Mouse (Mus musculus): Measurements from ENCODE around the gene Usp2.
"Not testable (repeated sequence)": the region's sequence is repeated elsewhere in the genome, so short reads cannot be mapped to it uniquely, and the experiment has no call there.

Usp2 gene

GRCm38 (mm10) chr9:44093612-44094503 lies 27.0 kb downstream of the Usp2 start:
- DNase-seq (ENCODE audit: low read depth, low spot score) = no peak

- no peak for DNase-seq (ENCODE audit: low read depth, low spot score)
Observed at GRCm38 (mm10) chr9:44094737-44095136, 27.9 kb downstream of the Usp2 start.

DNA sequence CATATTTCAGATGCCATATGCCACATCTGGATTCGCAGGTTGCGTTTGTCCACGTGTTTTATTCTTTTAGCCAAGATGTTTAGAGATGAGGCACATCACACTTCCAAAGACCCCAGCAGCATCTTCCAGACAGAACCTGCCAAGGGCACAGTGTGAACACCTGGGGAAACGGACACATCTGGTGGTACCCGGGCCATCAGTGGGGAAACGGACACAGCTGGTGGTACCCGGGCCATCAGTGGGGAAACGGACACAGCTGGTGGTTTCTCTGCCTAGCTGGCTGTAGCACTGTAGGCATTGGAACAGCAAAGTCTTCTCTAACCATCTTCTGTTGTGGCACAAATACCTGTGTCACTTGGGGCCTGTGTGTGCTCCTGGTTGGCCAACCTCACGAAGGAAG lies 29.0 kb downstream of the Usp2 start:
- DNase-seq (ENCODE audit: low read depth, low spot score) = no peak

- no peak for DNase-seq (ENCODE audit: low read depth, low spot score)
Observed at GRCm38 (mm10) chr9:44096536-44096935, 29.7 kb downstream of the Usp2 start.

GRCm38 (mm10) chr9:44101490-44101889 lies 34.7 kb downstream of the Usp2 start, which contains the start of gene Mfrp:
Gene Mfrp, plus strand, starts transcription at chr9:44101729.
- DNase-seq (ENCODE audit: low read depth, low spot score) = no peak

DNA sequence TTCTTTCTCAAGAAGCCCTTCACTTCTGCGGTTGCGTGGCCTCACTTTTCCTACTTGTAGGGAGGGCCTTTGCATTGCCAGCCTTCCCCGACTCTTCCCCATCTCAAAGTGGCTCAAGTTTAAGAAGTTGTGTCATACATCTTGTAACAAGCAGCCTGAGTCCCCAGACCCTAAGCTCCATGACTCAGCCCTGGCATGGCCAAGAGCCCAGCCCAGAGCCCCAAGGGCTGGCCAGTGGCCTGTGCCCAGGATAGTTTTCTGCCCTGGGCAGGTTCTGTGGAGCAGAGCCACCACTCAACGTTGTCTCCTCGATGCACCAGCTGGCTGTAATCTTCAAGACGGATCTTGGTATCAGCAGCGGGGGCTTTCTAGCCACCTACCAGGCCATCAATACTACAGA lies 38.1 kb downstream of the Usp2 start:
- no peak for DNase-seq (ENCODE audit: low read depth, low spot score)

- no peak for DNase-seq (ENCODE audit: low read depth, low spot score)
Observed at GRCm38 (mm10) chr9:44105781-44106180, 39.0 kb downstream of the Usp2 start.

- no peak for DNase-seq (ENCODE audit: low read depth, low spot score)
Observed at GRCm38 (mm10) chr9:44106182-44106581, 39.4 kb downstream of the Usp2 start.

DNA sequence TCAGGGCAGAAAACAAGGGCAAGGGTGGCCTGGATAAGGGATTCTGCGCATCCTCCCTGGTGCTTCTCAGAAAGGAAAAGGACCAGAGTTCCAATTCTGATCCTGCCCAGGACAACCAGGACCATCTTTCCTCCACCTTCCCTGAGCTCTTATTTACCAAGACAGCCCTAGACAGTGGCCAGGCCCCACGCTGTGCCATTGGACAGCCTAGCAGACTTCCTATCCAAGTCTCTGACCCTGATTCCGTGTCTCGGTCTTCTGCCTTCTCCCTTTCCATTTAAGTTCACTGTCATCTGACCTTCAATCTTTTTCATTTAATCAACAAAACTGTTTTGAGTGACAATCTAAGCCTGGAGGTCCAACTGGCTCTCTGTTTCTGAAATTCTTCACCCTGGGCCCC lies 39.8 kb downstream of the Usp2 start:
- DNase-seq (ENCODE audit: low read depth, low spot score) = no peak

GRCm38 (mm10) chr9:44107110-44107509 lies 40.3 kb downstream of the Usp2 start, which contains the start of gene C1qtnf5:
Gene C1qtnf5, plus strand, starts transcription at chr9:44107245.
- DNase-seq (ENCODE audit: low read depth, low spot score) = no peak

- no peak for DNase-seq (ENCODE audit: low read depth, low spot score)
Observed at GRCm38 (mm10) chr9:44107557-44108179, 40.8 kb downstream of the Usp2 start.

DNA sequence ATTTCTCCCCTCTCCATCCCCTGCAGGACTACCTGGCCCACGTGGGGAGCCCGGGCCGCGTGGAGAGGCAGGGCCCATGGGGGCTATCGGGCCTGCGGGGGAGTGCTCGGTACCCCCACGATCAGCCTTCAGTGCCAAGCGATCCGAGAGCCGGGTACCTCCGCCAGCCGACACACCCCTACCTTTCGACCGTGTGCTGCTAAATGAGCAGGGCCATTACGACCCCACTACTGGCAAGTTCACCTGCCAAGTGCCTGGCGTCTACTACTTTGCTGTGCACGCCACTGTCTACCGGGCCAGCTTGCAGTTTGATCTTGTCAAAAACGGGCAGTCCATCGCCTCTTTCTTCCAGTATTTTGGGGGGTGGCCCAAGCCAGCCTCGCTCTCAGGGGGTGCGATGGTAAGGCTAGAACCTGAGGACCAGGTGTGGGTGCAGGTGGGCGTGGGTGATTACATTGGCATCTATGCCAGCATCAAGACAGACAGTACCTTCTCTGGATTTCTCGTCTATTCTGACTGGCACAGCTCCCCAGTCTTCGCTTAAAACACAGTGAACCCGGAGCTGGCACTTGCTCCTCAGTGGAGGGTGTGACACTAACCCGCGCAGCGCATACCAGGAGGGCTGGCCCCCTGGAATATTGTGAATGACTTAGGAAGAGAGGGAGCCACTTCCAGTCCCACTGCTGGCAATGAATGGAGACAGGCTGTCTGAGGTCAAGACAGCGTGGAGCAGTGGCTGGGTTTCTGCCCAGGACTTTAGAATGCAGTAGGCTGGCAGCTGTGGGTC lies 41.6 kb downstream of the Usp2 start:
- no peak for DNase-seq (ENCODE audit: low read depth, low spot score)

- DNase-seq (ENCODE audit: low read depth, low spot score) = peak; percentile 71
Observed at GRCm38 (mm10) chr9:44109360-44110095, 42.7 kb downstream of the Usp2 start.

GRCm38 (mm10) chr9:44111909-44112308 lies 45.1 kb downstream of the Usp2 start:
- DNase-seq (ENCODE audit: low read depth, low spot score) = not testable (repeated sequence)

GRCm38 (mm10) chr9:44113105-44113789 lies 46.4 kb downstream of the Usp2 start, which contains the start of the genes Gm49380 and Rnf26:
Gene Gm49380, minus strand, starts transcription at chr9:44113500.
Gene Rnf26, minus strand, starts transcription at chr9:44113517.
- DNase-seq (ENCODE audit: low read depth, low spot score) = peak; percentile 98

- DNase-seq (ENCODE audit: low read depth, low spot score) = no peak
Observed at GRCm38 (mm10) chr9:44114453-44114852, 47.6 kb downstream of the Usp2 start.

GRCm38 (mm10) chr9:44115599-44115998 lies 48.8 kb downstream of the Usp2 start:
- no peak for DNase-seq (ENCODE audit: low read depth, low spot score)

GRCm38 (mm10) chr9:44116182-44116581 lies 49.4 kb downstream of the Usp2 start:
- no peak for DNase-seq (ENCODE audit: low read depth, low spot score)

DNA sequence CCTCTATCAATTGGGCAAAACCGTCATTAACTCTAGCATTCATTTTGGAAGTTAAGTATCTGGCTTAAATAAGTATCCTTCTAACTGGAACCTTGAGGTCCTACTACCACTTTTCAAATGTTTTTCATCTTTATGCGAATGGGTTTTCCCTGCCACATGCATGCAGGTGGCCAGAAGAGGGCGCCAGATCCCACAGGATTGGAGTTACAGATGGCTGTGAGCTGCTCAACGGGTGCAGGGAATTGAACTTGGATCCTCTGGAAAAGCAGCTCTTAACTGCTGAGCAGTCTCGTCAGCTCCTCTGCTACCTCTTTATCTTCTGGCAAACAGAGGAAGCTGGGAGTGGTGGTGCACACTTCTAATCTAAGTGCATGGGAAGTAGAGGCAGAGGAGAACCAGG lies 52.2 kb downstream of the Usp2 start:
- DNase-seq (ENCODE audit: low read depth, low spot score) = no peak

GRCm38 (mm10) chr9:44119948-44120465 lies 53.2 kb downstream of the Usp2 start:
- DNase-seq (ENCODE audit: low read depth, low spot score) = no peak
